Mouse (Mus musculus) heart, postnatal 0 days (tissue): ENCODE results near the gene Sde2. TPM values are rescaled to one million over a fixed set of nuclear protein-coding genes. Genes with fewer than 3 reads are reported as not detected.

Experiments used
- ATAC-seq: fragments of 200-750 bp; cut with Nextera tagmentation; 2 replicates; pipeline ENCODE4 v1.8.0; 2017; ENCODE audit warnings: low read depth, moderate number of reproducible peaks, moderate library complexity; ENCODE audit not compliant: insufficient read depth
- DNase-seq: peaks from one replicate; pipeline ENCODE4 v3.0.0-alpha.2; 2016; ENCODE audit warnings: low spot score
- H3K27ac ChIP-seq: fragments of 300-500 bp; sonication (generic); 2 replicates; pipeline ENCODE4 v1.5.1; 2014; ENCODE audit warnings: low read depth, mild to moderate bottlenecking
- H3K27me3 ChIP-seq: fragments of 300-500 bp; sonication (generic); 2 replicates; pipeline ENCODE4 v1.6.1; 2014; ENCODE audit warnings: low read length, mixed read lengths; ENCODE audit not compliant: control insufficient read depth, insufficient read depth
- H3K36me3 ChIP-seq: fragments of 300-500 bp; sonication (generic); replicated peaks from 2 replicates; pipeline ENCODE4 v1.6.1; 2014; ENCODE audit warnings: low read length, mixed read lengths; ENCODE audit not compliant: control insufficient read depth, insufficient read depth
- H3K4me1 ChIP-seq: fragments of 300-500 bp; sonication (generic); 2 replicates; pipeline ENCODE4 v1.6.1; 2014; ENCODE audit warnings: antibody characterized with exemption; ENCODE audit not compliant: control insufficient read depth, insufficient read depth
- H3K4me2 ChIP-seq: fragments of 300-500 bp; sonication (generic); 2 replicates; pipeline ENCODE4 v1.6.1; 2014; ENCODE audit warnings: low read depth, mild to moderate bottlenecking, low read length, moderate library complexity
- H3K4me3 ChIP-seq: fragments of 300-500 bp; sonication (generic); 2 replicates; pipeline ENCODE4 v1.5.1; 2014; ENCODE audit warnings: low read depth, low read length
- H3K9ac ChIP-seq: fragments of 300-500 bp; sonication (generic); replicated peaks from 2 replicates; pipeline ENCODE4 v1.6.1; 2014; ENCODE audit warnings: low read depth, low read length, mixed read lengths
- H3K9me3 ChIP-seq: fragments of 300-500 bp; sonication (generic); replicated peaks from 2 replicates; pipeline ENCODE4 v1.6.1; 2016; ENCODE audit warnings: low read length; ENCODE audit not compliant: control insufficient read depth
- CTCF ChIP-seq: IDR thresholded peaks from 2 replicates; pipeline ENCODE4 v1.5.1; 2016; ENCODE audit warnings: antibody characterized with exemption, control low read depth, low read depth
- EP300 ChIP-seq: IDR thresholded peaks from 2 replicates; pipeline ENCODE4 v1.6.1; 2016; ENCODE audit warnings: antibody characterized with exemption, low read depth
- WGBS: fragments of 180-500 bp; shearing (Covaris S2); extraction: QIAGEN DNeasy Blood & Tissue Kit; methylation state at CpG from one replicate; pipeline ENCODE4 v1.1.7; 2014; 5-methylcytosine and 5-hydroxymethylcytosine counted together
- polyA plus RNA-seq: library from polyadenylated mRNA; unstranded; fragments of >200 nt; fragmentation: Nextera tagmentation; extraction: Ambion mirVana; gene quantifications from 2 replicates; pipeline ENCODE4 v1.2.1, GENCODE M21; 2015
- total RNA-seq: library from RNA; depleted of rRNA; stranded (reverse); fragments of >200 nt; gene quantifications from 2 replicates; pipeline ENCODE4 v1.2.3, GENCODE M21; 2014; ENCODE audit warnings: low replicate concordance

The Sde2 gene
- total and polyA plus RNA-seq, 2 experiments from 2014 or later = 9.8 to 15.8 TPM

DNA sequence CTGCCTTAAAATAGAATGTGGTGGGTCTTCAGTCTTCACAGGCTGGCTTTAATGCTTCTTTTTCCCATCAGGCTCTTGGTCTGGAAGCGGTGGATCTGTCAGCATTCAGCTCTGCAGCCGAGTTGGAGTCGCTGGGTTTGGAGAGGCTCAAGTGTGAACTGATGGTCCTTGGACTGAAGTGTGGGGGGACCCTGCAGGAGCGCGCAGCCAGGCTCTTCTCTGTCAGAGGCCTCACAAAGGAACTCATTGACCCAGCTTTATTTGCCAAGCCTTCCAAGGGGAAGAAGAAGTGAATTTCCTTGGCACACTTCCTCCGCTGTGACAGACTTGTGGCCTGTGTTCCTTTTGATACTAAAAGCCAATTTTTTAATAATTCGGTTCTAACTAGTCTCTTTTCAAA lies 15.1 kb downstream of the Sde2 start:
- H3K36me3 ChIP-seq = peaks cover 65% of the 10 kb centered on the region
- ATAC-seq (no peak), DNase-seq (no peak)
- H3K4me1 ChIP-seq = peaks cover 5% of the 10 kb centered on the region; the same call in 1 of the 2 replicates
- no peak overlapping the region for H3K4me2 ChIP-seq
- 77% methylated on average over 7 of the region's 7 CpGs for WGBS
- no peaks in the 10 kb centered on the region for H3K9me3 ChIP-seq
- no peak overlapping the region for H3K27ac ChIP-seq
- no peak overlapping the region for H3K9ac ChIP-seq
- no peak for TF ChIP-seq CTCF
- no peak for TF ChIP-seq EP300
- H3K4me3 ChIP-seq = no peak overlapping the region
- no peaks in the 10 kb centered on the region for H3K27me3 ChIP-seq

- DNase-seq (peak; percentile 26), ATAC-seq (peak; percentile 62)
- no peaks in the 10 kb centered on the region for H3K27me3 ChIP-seq
- H3K4me1 ChIP-seq = peaks cover 5% of the 10 kb centered on the region; the same call in 1 of the 2 replicates
- no peak overlapping the region for H3K27ac ChIP-seq
- 26% methylated on average over 13 of the region's 13 CpGs for WGBS
- no peak for TF ChIP-seq EP300
- TF ChIP-seq CTCF = no peak
- H3K4me2 ChIP-seq = no peak overlapping the region
- no peak overlapping the region for H3K4me3 ChIP-seq
- no peaks in the 10 kb centered on the region for H3K9me3 ChIP-seq
- H3K9ac ChIP-seq = no peak overlapping the region
- peaks cover 27% of the 10 kb centered on the region for H3K36me3 ChIP-seq
These were observed 19.3 kb downstream of the Sde2 start for GRCm38 (mm10) chr1:180870122-180870650.

- Histone ChIP-seq H3K4me2 (no peak overlapping the region), H3K27ac (no peak overlapping the region), H3K9ac (no peak overlapping the region), H3K36me3 (no peaks in the 10 kb centered on the region), H3K27me3 (no peaks in the 10 kb centered on the region), H3K4me1 (peaks cover 5% of the 10 kb centered on the region; the same call in 1 of the 2 replicates), H3K4me3 (no peak overlapping the region), H3K9me3 (0 out of 2 replicates have a peak, but pooled peaks cover 4% of the 10 kb centered on the region)
- no peak for TF ChIP-seq EP300
- peak; percentile 64 for TF ChIP-seq CTCF
- DNase-seq (peak; percentile 25), ATAC-seq (peak; percentile 36; the same call in 1 of the 2 replicates)
- 22% methylated on average over 9 of the region's 9 CpGs for whole genome bisulfite sequencing
These were observed 23.0 kb downstream of the Sde2 start for GRCm38 (mm10) chr1:180873861-180874484.

- no peak overlapping the region for H3K4me2 ChIP-seq
- peaks cover 5% of the 10 kb centered on the region; the same call in 1 of the 2 replicates for H3K4me1 ChIP-seq
- DNase-seq (no peak), ATAC-seq (no peak)
- 76% methylated on average over 2 of the region's 2 CpGs for WGBS
- H3K4me3 ChIP-seq = no peak overlapping the region
- no peaks in the 10 kb centered on the region for H3K36me3 ChIP-seq
- no peak overlapping the region for H3K27ac ChIP-seq
- H3K27me3 ChIP-seq = no peaks in the 10 kb centered on the region
- H3K9me3 ChIP-seq = 0 out of 2 replicates have a peak, but pooled peaks cover 4% of the 10 kb centered on the region
- no peak overlapping the region for H3K9ac ChIP-seq
- TF ChIP-seq CTCF (no peak), EP300 (no peak)
These were observed 23.7 kb downstream of the Sde2 start for GRCm38 (mm10) chr1:180874615-180875014.

GRCm38 (mm10) chr1:180875126-180875525 lies 24.2 kb downstream of the Sde2 start:
- no peak overlapping the region for H3K9ac ChIP-seq
- DNase-seq (no peak), ATAC-seq (no peak)
- H3K4me2 ChIP-seq = no peak overlapping the region
- H3K4me3 ChIP-seq = no peak overlapping the region
- H3K36me3 ChIP-seq = no peaks in the 10 kb centered on the region
- 0 out of 2 replicates have a peak, but pooled peaks cover 4% of the 10 kb centered on the region for H3K9me3 ChIP-seq
- WGBS = 79% methylated on average over 9 of the region's 9 CpGs
- no peak overlapping the region for H3K27ac ChIP-seq
- TF ChIP-seq CTCF (no peak), EP300 (no peak)
- peaks cover 5% of the 10 kb centered on the region; the same call in 1 of the 2 replicates for H3K4me1 ChIP-seq
- no peaks in the 10 kb centered on the region for H3K27me3 ChIP-seq
